Comparison of ENCODE assay signal across 15 mouse cellular contexts in the genomic region with DNA sequence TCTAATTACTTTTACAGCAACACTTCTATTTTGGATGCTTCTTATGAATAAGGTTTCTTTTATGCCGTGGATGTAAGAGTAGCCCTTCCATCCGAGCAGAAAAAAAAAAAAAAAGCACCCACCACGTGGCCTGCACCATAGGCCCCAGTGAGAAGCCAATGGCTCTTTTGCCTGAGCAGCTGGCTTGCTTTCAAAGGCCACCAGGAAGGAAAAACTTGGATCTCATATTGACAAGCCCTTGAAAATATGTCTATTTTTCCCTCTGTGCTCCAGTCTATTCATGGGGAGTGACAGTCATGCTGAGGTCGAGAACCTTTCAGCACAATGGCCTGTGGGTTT.
DNase-seq lines count a peak whose midpoint lies in the region; ATAC-seq lines count a peak whose summit lies in the region.
"Had no signal": no experiment of that assay in that cellular context is flagged by ENCODE, and none has a peak within 500 bp of the region (broad histone marks: within the 10 kb centered on the region; RNA-seq: fewer than 3 reads in every experiment).

No protein-coding gene starts in this region.

- H3K9me3 ChIP-seq in heart, embryonic 11.5 days (replicated peaks; ENCODE audit: control insufficient read depth, low read length) = no peaks in the 10 kb centered on the region
- no peaks in the 10 kb centered on the region for H3K9me3 ChIP-seq in limb, embryonic 13.5 days
- H3K9me3 ChIP-seq in limb, embryonic 10.5 days (replicated peaks) = no peaks in the 10 kb centered on the region
- H3K9me3 ChIP-seq in embryonic facial prominence, embryonic 14.5 days (ENCODE audit: control insufficient read depth, low read length) = no peaks in the 10 kb centered on the region
- H3K9me3 ChIP-seq in midbrain, embryonic 14.5 days (ENCODE audit: control insufficient read depth, low read length) = no peaks in the 10 kb centered on the region
- H3K9me3 ChIP-seq: embryonic facial prominence, embryonic 15.5 days had no signal

- H3K36me3 ChIP-seq in heart, embryonic 11.5 days (ENCODE audit: control insufficient read depth, insufficient read depth, low read length) = no peaks in the 10 kb centered on the region
- H3K36me3 ChIP-seq in limb, embryonic 13.5 days = no peaks in the 10 kb centered on the region
- no peaks in the 10 kb centered on the region for H3K36me3 ChIP-seq in limb, embryonic 10.5 days
- H3K36me3 ChIP-seq in embryonic facial prominence, embryonic 14.5 days (ENCODE audit: control insufficient read depth, insufficient read depth, low read length) = no peaks in the 10 kb centered on the region
- no peaks in the 10 kb centered on the region for H3K36me3 ChIP-seq in midbrain, embryonic 14.5 days (ENCODE audit: control insufficient read depth, insufficient read depth, low read length)
- H3K36me3 ChIP-seq: embryonic facial prominence, embryonic 15.5 days; G1E had no signal

- no peak for DNase-seq in heart, adult 18-20 months
- DNase-seq in limb, embryonic 10.5 days (ENCODE audit: low spot score) = no peak
- no peak for DNase-seq in embryonic facial prominence, embryonic 14.5 days (ENCODE audit: low spot score)
- DNase-seq in midbrain, embryonic 14.5 days = peak; percentile 58
- DNase-seq in kidney, postnatal 10 days = no peak
- DNase-seq in cerebellum, adult 9-10 months = no peak
- DNase-seq: adrenal gland, postnatal 14 days; cerebellum, postnatal 25 days; kidney, adult 2 months had no signal

- WGBS in heart, embryonic 11.5 days (ENCODE audit: insufficient replicate concordance) = 50% methylated on average over 4 of the region's 4 CpGs
- 34% methylated on average over 4 of the region's 4 CpGs for WGBS in limb, embryonic 13.5 days
- 61% methylated on average over 4 of the region's 4 CpGs for WGBS in limb, embryonic 10.5 days
- 44% methylated on average over 4 of the region's 4 CpGs for WGBS in embryonic facial prominence, embryonic 14.5 days
- 24% methylated on average over 4 of the region's 4 CpGs for WGBS in midbrain, embryonic 14.5 days

- peak overlapping the region; percentile 42; the same call in 1 of the 2 replicates for H3K4me2 ChIP-seq in heart, embryonic 11.5 days
- H3K4me2 ChIP-seq in limb, embryonic 13.5 days (replicated peaks) = 0 out of 2 replicates have a peak overlapping the region, but pooled peaks have one; percentile 14
- no peak overlapping the region for H3K4me2 ChIP-seq in embryonic facial prominence, embryonic 14.5 days (ENCODE audit: low read depth, low read length)
- no peak overlapping the region for H3K4me2 ChIP-seq in midbrain, embryonic 14.5 days (ENCODE audit: low read length)
- H3K4me2 ChIP-seq: embryonic facial prominence, embryonic 15.5 days; hindbrain, embryonic 14.5 days; liver, embryonic 11.5 days had no signal

- no peak overlapping the region for H3K4me3 ChIP-seq in heart, embryonic 11.5 days (ENCODE audit: low read depth, low read length)
- H3K4me3 ChIP-seq in limb, embryonic 13.5 days = no peak overlapping the region
- H3K4me3 ChIP-seq in limb, embryonic 10.5 days = no peak overlapping the region
- H3K4me3 ChIP-seq in embryonic facial prominence, embryonic 14.5 days (ENCODE audit: low read depth, low read length) = no peak overlapping the region
- H3K4me3 ChIP-seq in midbrain, embryonic 14.5 days (replicated peaks; ENCODE audit: low read depth, low read length) = no peak overlapping the region
- H3K4me3 ChIP-seq: embryonic facial prominence, embryonic 15.5 days had no signal

- H3K27me3 ChIP-seq in heart, embryonic 11.5 days (ENCODE audit: control insufficient read depth, insufficient read depth, low read length) = no peaks in the 10 kb centered on the region
- no peaks in the 10 kb centered on the region for H3K27me3 ChIP-seq in limb, embryonic 13.5 days
- H3K27me3 ChIP-seq in limb, embryonic 10.5 days (ENCODE audit: low read depth, poor library complexity, severe bottlenecking) = no peaks in the 10 kb centered on the region
- no peaks in the 10 kb centered on the region for H3K27me3 ChIP-seq in embryonic facial prominence, embryonic 14.5 days (replicated peaks; ENCODE audit: control insufficient read depth, insufficient read depth, low read length)
- H3K27me3 ChIP-seq in midbrain, embryonic 14.5 days (ENCODE audit: control insufficient read depth, insufficient read depth, low read length) = no peaks in the 10 kb centered on the region
- H3K27me3 ChIP-seq: embryonic facial prominence, embryonic 15.5 days had no signal

- no peaks in the 10 kb centered on the region; the same call in 1 of the 2 replicates for H3K4me1 ChIP-seq in heart, embryonic 11.5 days (ENCODE audit: control insufficient read depth, insufficient read depth, low read length)
- peaks cover 14% of the 10 kb centered on the region for H3K4me1 ChIP-seq in limb, embryonic 13.5 days
- peaks cover 9% of the 10 kb centered on the region for H3K4me1 ChIP-seq in limb, embryonic 10.5 days
- peaks cover 7% of the 10 kb centered on the region; the same call in 1 of the 2 replicates for H3K4me1 ChIP-seq in embryonic facial prominence, embryonic 14.5 days (ENCODE audit: control insufficient read depth, insufficient read depth, low read length)
- H3K4me1 ChIP-seq in midbrain, embryonic 14.5 days (ENCODE audit: control insufficient read depth, insufficient read depth, low read length) = 0 out of 2 replicates have a peak, but pooled peaks cover 6% of the 10 kb centered on the region
- H3K4me1 ChIP-seq: embryonic facial prominence, embryonic 15.5 days had no signal

- no peak overlapping the region for H3K27ac ChIP-seq in heart, embryonic 11.5 days (ENCODE audit: low read depth, low read length)
- no peak overlapping the region for H3K27ac ChIP-seq in limb, embryonic 13.5 days
- no peak overlapping the region for H3K27ac ChIP-seq in limb, embryonic 10.5 days
- H3K27ac ChIP-seq in embryonic facial prominence, embryonic 14.5 days (replicated peaks; ENCODE audit: low read depth, low read length) = no peak overlapping the region; the same call in 1 of the 2 replicates
- H3K27ac ChIP-seq in midbrain, embryonic 14.5 days (replicated peaks; ENCODE audit: low read depth, low read length) = no peak overlapping the region
- H3K27ac ChIP-seq: hindbrain, embryonic 14.5 days had no signal

- no peak overlapping the region for H3K9ac ChIP-seq in heart, embryonic 11.5 days (ENCODE audit: low read depth, low read length)
- no peak overlapping the region for H3K9ac ChIP-seq in limb, embryonic 13.5 days
- no peak overlapping the region for H3K9ac ChIP-seq in embryonic facial prominence, embryonic 14.5 days (ENCODE audit: low read depth, low read length)
- H3K9ac ChIP-seq in midbrain, embryonic 14.5 days (replicated peaks; ENCODE audit: low read length) = no peak overlapping the region
- H3K9ac ChIP-seq: embryonic facial prominence, embryonic 15.5 days; hindbrain, embryonic 14.5 days had no signal

- no peak for ATAC-seq in heart, embryonic 11.5 days (replicated peaks; ENCODE audit: insufficient number of reproducible peaks, low FRiP score, low TSS enrichment)
- ATAC-seq in limb, embryonic 13.5 days (ENCODE audit: low FRiP score, low read depth) = peak; percentile 48; the same call in 1 of the 2 replicates
- peak; percentile 37; the same call in 1 of the 2 replicates for ATAC-seq in embryonic facial prominence, embryonic 14.5 days (ENCODE audit: low read depth)
- ATAC-seq in midbrain, embryonic 14.5 days (ENCODE audit: low FRiP score, low TSS enrichment) = peak; percentile 68; the same call in 1 of the 2 replicates

Comparison
In these comparisons a context has a peak if more than half of its experiments do, and no peak if none do; other contexts are left out.
1. H3K4me2 ChIP-seq: peak in heart, embryonic 11.5 days (single experiment) and limb, embryonic 13.5 days (single experiment); none in embryonic facial prominence, embryonic 14.5 days (single experiment) and midbrain, embryonic 14.5 days (single experiment).